Mouse (Mus musculus) thymus, adult 2 months (tissue): ENCODE measurements around the gene Gga2. TPM values are rescaled to one million over a fixed set of nuclear protein-coding genes. Genes with fewer than 3 reads are reported as not detected.

Source experiments
- DNase-seq: peaks from one replicate; pipeline ENCODE4 v3.0.0; 2021
- H3K27ac ChIP-seq: fragments of 200-500 bp; 2 replicates; pipeline ENCODE4 v1.5.1; 2012; ENCODE audit warnings: low read length, control low read depth; ENCODE audit not compliant: control insufficient read depth, insufficient read depth
- H3K27me3 ChIP-seq: fragments of 200-500 bp; 2 replicates; pipeline ENCODE4 v1.6.1; 2012; ENCODE audit warnings: mild to moderate bottlenecking, low read length, moderate library complexity, mixed read lengths; ENCODE audit not compliant: control insufficient read depth, insufficient read depth
- H3K36me3 ChIP-seq: fragments of 200-500 bp; 2 replicates; pipeline ENCODE4 v1.6.1; 2012; ENCODE audit warnings: mild to moderate bottlenecking, low read length, moderate library complexity; ENCODE audit not compliant: control insufficient read depth, insufficient read depth
- H3K4me1 ChIP-seq: fragments of 200-500 bp; replicated peaks from 2 replicates; pipeline ENCODE4 v1.6.1; 2012; ENCODE audit warnings: low read length; ENCODE audit not compliant: control insufficient read depth, insufficient read depth
- H3K4me3 ChIP-seq: fragments of 200-500 bp; 2 replicates; pipeline ENCODE4 v1.5.1; 2012; ENCODE audit warnings: mild to moderate bottlenecking, low read length, control low read depth, moderate library complexity; ENCODE audit not compliant: control insufficient read depth, insufficient read depth
- CTCF ChIP-seq: fragments of 200-500 bp; IDR thresholded peaks from 2 replicates; pipeline ENCODE4 v1.5.1; 2012; ENCODE audit warnings: mild to moderate bottlenecking, control low read depth, low read length, moderate library complexity, borderline replicate concordance; ENCODE audit not compliant: control insufficient read depth, poor library complexity, insufficient read depth; ENCODE audit errors: extremely low read depth
- POLR2A ChIP-seq: fragments of 200-500 bp; IDR thresholded peaks from 2 replicates; pipeline ENCODE4 v1.6.1; 2012; ENCODE audit warnings: mild to moderate bottlenecking, low read length, control low read depth, moderate library complexity; ENCODE audit not compliant: control insufficient read depth, poor library complexity, insufficient read depth; ENCODE audit errors: extremely low read depth
- WGBS: fragments of 180-500 bp; shearing (Covaris S2); methylation state at CpG from one replicate; pipeline ENCODE4 v1.1.7; 2018; 5-methylcytosine and 5-hydroxymethylcytosine counted together
- polyA plus RNA-seq: library from polyadenylated mRNA; depleted of rRNA; stranded (reverse); fragments of >200 nt; gene quantifications from 2 replicates; pipeline ENCODE4 v1.2.3, GENCODE M21; 2012; rRNA removed

Gene Gga2
- 35.4 and 51.1 TPM in 2 replicates for polyA plus RNA-seq

DNA sequence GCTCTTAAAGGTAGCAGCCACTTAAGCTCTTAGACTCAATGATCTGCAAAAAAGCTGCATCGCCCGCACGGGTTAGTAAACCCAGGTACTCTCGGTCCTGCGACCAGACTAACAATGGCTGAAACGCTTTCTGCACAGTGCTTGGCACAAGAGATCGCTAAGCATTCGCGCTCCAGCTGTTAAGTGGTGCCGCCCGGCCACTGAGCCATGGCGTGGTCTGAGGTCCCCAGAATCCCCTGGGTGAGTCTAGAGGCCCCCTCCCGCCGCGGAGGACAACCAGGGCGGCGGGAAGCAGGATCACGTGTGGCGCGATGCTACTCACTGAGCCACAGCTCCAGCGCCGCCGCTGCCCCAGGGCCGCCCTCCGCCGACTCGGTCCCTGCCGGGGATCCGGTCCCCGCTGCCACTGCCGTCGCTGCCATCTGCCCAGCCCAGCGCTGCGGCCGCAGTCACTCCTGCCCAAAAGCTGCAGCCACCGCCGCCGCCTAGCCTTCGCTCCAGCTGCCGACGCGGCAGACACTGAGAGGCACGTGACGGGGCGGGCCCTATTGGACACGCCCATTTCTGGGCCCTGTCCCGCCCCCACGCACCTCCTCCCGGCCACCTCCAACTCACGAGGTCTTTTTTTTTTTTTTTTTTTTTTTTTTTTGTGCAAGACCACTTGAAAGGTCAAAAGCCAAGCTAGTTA lies at the start of gene Gga2:
Gene Gga2, minus strand, starts transcription at position 556 of the 688 bp plus-strand sequence.
- Histone ChIP-seq H3K27ac (no peak within 1 kb of the TSS), H3K4me3 (peak within 1 kb of the TSS; percentile 73), H3K36me3 (no peaks in the 10 kb centered on the region), H3K27me3 (no peaks in the 10 kb centered on the region), H3K4me1 (peaks cover 7% of the 10 kb centered on the region)
- peak; percentile 88 for DNase-seq
- TF ChIP-seq POLR2A, result peak; percentile 51; the same call in 1 of the 2 replicates
- 0 out of 2 replicates have a peak, but pooled peaks have one; percentile 22 for TF ChIP-seq CTCF
- WGBS, result under 1% methylated on average over 50 of the region's 50 CpGs

- no peak for DNase-seq
- Histone ChIP-seq H3K4me3 (peak overlapping the region; percentile 66), H3K4me1 (peaks cover 3% of the 10 kb centered on the region), H3K27ac (no peak overlapping the region), H3K27me3 (no peaks in the 10 kb centered on the region), H3K36me3 (peaks cover 14% of the 10 kb centered on the region)
- WGBS, result 1% methylated on average over 58 of the region's 58 CpGs
- TF ChIP-seq CTCF (no peak), POLR2A (no peak)
Observed at GRCm38 (mm10) chr7:122067517-122068381, 46.7 kb upstream of the Gga2 start.

GRCm38 (mm10) chr7:122066945-122067516 lies 46.0 kb upstream of the Gga2 start, which contains the start of the genes Ubfd1 and Ears2:
Gene Ubfd1, plus strand, starts transcription at chr7:122067175.
Gene Ears2, minus strand, starts transcription at chr7:122067263.
- under 1% methylated on average over 59 of the region's 60 CpGs for WGBS
- peaks cover 3% of the 10 kb centered on the region for H3K4me1 ChIP-seq
- H3K36me3 ChIP-seq, result peaks cover 7% of the 10 kb centered on the region
- no peak within 1 kb of the TSS; the same call in 1 of the 2 replicates for H3K27ac ChIP-seq
- no peaks in the 10 kb centered on the region for H3K27me3 ChIP-seq
- peak; percentile 90 for DNase-seq
- H3K4me3 ChIP-seq, result peak within 1 kb of the TSS; percentile 66
- TF ChIP-seq POLR2A, result no peak; the same call in 1 of the 2 replicates
- 0 out of 2 replicates have a peak, but pooled peaks have one; percentile 40 for TF ChIP-seq CTCF

DNA sequence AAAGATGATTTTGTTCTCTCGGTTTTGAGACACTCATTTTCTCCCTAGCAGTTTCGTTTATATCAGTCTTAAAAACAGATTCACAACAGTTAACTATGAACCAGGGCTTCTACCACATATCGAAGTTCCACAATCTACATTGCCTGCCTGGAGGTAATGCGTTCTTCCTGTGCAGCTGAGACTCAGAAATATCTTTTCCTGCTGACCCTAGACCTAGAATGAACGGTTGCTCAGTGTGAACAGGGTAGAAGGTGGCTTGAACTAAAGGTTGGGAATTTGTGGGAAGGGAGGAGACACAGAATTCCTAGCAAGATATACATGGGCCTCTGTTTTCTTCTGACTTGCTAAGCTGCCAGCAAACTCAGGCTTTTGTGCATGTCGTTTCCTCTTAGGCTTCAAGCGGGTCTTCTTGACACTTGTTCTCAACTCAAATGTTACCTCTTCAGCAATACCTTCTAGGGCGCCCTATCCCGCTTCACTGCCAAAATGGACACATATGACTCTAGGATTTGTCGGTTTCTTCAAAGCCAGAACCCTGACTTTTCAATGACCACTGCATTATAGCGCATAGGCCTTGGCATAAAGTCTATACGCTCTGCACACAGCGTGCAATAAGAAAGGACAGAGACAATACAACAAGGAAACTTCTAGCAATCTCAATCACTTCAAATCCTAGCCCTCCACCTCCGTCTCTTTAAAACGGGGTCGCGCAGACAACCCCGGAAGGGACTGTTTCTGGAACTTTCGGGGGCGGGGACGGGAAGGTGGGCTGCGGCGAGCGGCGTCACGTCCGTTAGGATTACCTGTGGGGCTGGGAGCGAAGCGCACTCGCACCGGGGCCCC lies 45.3 kb upstream of the Gga2 start:
- no peaks in the 10 kb centered on the region for H3K36me3 ChIP-seq
- DNase-seq, result peak; percentile 87
- WGBS, result 4% methylated on average over 31 of the region's 31 CpGs
- H3K27ac ChIP-seq, result no peak overlapping the region; the same call in 1 of the 2 replicates
- peak overlapping the region; percentile 66 for H3K4me3 ChIP-seq
- H3K4me1 ChIP-seq, result peaks cover 3% of the 10 kb centered on the region
- H3K27me3 ChIP-seq, result no peaks in the 10 kb centered on the region
- 0 out of 2 replicates have a peak, but pooled peaks have one; percentile 19 for TF ChIP-seq POLR2A
- TF ChIP-seq CTCF, result no peak

DNA sequence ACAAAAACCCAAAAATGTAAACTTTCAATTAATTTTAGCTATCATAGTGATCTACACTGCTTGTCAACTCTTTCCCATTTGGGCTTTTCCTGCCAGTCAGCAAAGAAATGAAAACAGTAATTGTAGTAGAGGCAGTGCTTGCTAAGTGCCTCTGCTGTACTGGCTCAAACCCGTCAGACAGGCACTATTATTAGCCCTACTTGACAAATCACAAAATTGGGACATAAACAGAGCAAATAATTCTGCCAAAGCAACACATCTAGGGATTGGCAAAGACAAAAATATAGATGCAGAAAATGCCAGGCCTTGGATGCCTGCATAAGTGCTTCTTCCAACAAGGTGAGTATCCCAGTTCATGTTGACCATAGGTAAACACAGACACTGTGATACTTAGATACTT lies 44.6 kb upstream of the Gga2 start:
- DNase-seq, result no peak
- Histone ChIP-seq H3K4me1 (peaks cover 3% of the 10 kb centered on the region), H3K27me3 (no peaks in the 10 kb centered on the region), H3K4me3 (no peak overlapping the region), H3K36me3 (no peaks in the 10 kb centered on the region), H3K27ac (no peak overlapping the region)
- TF ChIP-seq POLR2A (no peak), CTCF (no peak)
- 89% methylated on average over 1 of the region's 1 CpGs for WGBS
